Mouse (Mus musculus) heart, adult 2 months (tissue): ENCODE data around the gene Clip2. TPM values are rescaled to one million over a fixed set of nuclear protein-coding genes. Genes with fewer than 3 reads are reported as not detected.

Experiments
- DNase-seq, 2 experiments: peaks; one replicate each; pipeline ENCODE4 v3.0.0; 2021
- H3K27ac ChIP-seq: fragments of 200-600 bp; 2 replicates; pipeline ENCODE4 v1.8.1; 2022
- H3K27me3 ChIP-seq: fragments of 200-500 bp; 2 replicates; pipeline ENCODE4 v1.6.1; 2012; ENCODE audit warnings: mild to moderate bottlenecking, low read length, inconsistent platforms, mixed read lengths; ENCODE audit not compliant: control insufficient read depth, insufficient read depth
- H3K36me3 ChIP-seq: fragments of 200-500 bp; 2 replicates; pipeline ENCODE4 v1.6.1; 2012; ENCODE audit warnings: low read length, inconsistent platforms; ENCODE audit not compliant: control insufficient read depth, insufficient read depth
- H3K4me1 ChIP-seq: fragments of 200-500 bp; 2 replicates; pipeline ENCODE4 v1.6.1; 2011; ENCODE audit warnings: low read length; ENCODE audit not compliant: control insufficient read depth, insufficient read depth
- H3K4me3 ChIP-seq: fragments of 200-600 bp; 2 replicates; pipeline ENCODE4 v1.8.1; 2022
- H3K79me2 ChIP-seq: fragments of 200-500 bp; replicated peaks from 2 replicates; pipeline ENCODE4 v1.6.1; 2012; ENCODE audit warnings: mild to moderate bottlenecking, inconsistent platforms, low read length, moderate library complexity, mixed read lengths; ENCODE audit not compliant: control insufficient read depth, insufficient read depth
- H3K9ac ChIP-seq: fragments of 200-500 bp; 2 replicates; pipeline ENCODE4 v1.6.1; 2012; ENCODE audit warnings: low read depth, mild to moderate bottlenecking, control low read depth, inconsistent platforms, low read length, mixed read lengths
- CTCF ChIP-seq: fragments of 200-600 bp; IDR thresholded peaks from 2 replicates; pipeline ENCODE4 v1.8.1; 2022; ENCODE audit warnings: antibody characterized with exemption, mild to moderate bottlenecking, moderate library complexity
- EP300 ChIP-seq: fragments of 200-500 bp; IDR thresholded peaks from 2 replicates; pipeline ENCODE4 v1.6.1; 2011; ENCODE audit warnings: low read depth, low read length, control low read depth; ENCODE audit not compliant: insufficient read depth
- POLR2A ChIP-seq: fragments of 200-500 bp; IDR thresholded peaks from 2 replicates; pipeline ENCODE4 v1.6.1; 2011; ENCODE audit warnings: mild to moderate bottlenecking, low read depth, low read length, control low read depth; ENCODE audit not compliant: insufficient read depth
- WGBS: fragments of 180-500 bp; shearing (Covaris S2); methylation state at CpG from one replicate; pipeline ENCODE4 v1.1.7; 2018; 5-methylcytosine and 5-hydroxymethylcytosine counted together
- intact Hi-C: fragments of 180-260 bp; cut with DNase I; formaldehyde crosslinking; loops from one replicate; pipeline ENCODE4 v1.15.1; 2025
- polyA plus RNA-seq: library from polyadenylated mRNA; depleted of rRNA; stranded (reverse); fragments of >200 nt; gene quantifications from 2 replicates; pipeline ENCODE4 v1.2.3, GENCODE M21; 2012
- total RNA-seq, 2 experiments: library from RNA; stranded (reverse); gene quantifications; 2 replicates each; pipeline ENCODE4 v1.2.3; 2021

Clip2 gene
- total and polyA plus RNA-seq, 3 experiments, result 6.2 to 8.0 (median 7.0) TPM

DNA sequence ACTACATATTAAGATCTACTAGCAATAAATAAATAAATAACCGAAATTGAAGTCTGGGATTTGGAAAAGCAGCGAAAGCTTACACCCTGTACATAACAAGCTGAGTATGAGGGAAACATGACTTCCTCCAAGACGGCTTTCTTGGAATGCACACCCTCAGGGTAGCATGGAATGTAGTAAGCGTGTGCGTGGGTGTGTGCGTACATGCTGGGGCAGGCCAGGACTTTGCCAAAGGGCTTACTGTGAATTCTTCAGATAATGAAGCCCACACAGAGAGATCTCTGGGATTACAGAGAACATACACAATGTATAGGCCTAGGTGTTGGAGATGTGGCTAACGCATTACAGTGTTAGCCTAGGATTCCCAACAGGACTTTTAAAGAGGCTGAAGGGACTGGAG, 25.3 kb upstream of the Clip2 start:
- no peaks in the 10 kb centered on the region for H3K27me3 ChIP-seq
- no peak for DNase-seq
- no peaks in the 10 kb centered on the region for H3K36me3 ChIP-seq
- H3K79me2 ChIP-seq, result no peaks in the 10 kb centered on the region
- TF ChIP-seq EP300 (no peak), POLR2A (no peak), CTCF (no peak)
- H3K9ac ChIP-seq, result no peak overlapping the region
- peaks cover 4% of the 10 kb centered on the region for H3K4me1 ChIP-seq
- WGBS, result 80% methylated on average over 7 of the region's 7 CpGs
- no peak overlapping the region for H3K4me3 ChIP-seq
- no peak overlapping the region for H3K27ac ChIP-seq
- intact Hi-C loops, result no loop called here

DNA sequence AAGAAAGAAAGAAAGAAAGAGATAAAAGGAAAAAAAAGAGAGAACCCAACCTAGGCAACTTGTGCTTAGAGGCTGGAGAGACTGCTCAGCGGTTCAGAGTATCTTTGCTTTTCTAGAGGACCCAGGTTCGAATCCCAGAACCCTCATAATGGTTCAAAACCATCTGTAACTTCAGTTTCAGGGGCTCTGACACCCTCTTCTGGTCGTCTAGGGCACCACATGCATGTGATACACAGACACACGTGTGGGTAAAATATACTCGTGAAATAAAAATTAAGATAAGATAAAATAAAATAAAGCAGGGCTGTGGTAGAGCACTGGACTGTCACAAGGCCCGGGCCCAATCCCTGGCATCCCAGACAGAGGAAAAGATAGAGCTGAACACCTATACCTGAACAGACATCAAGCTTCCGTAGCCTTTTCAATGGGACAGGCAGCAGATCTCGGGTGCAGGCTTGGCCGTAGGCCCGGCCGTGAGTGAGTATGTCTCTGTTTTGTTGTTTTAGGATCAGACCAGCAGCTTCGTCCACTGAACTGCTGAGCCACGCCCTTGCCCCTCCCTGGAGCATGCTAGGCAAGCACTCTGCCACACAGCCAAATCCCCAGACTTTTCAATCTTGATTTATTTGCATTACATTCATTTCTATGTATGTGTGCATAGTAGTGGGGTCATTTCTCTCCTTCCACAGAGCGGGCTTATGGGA, 24.4 kb upstream of the Clip2 start:
- Histone ChIP-seq H3K27ac (no peak overlapping the region), H3K79me2 (no peaks in the 10 kb centered on the region), H3K4me3 (no peak overlapping the region), H3K4me1 (peaks cover 5% of the 10 kb centered on the region), H3K27me3 (no peaks in the 10 kb centered on the region), H3K9ac (no peak overlapping the region), H3K36me3 (no peaks in the 10 kb centered on the region)
- TF ChIP-seq EP300 (no peak), CTCF (peak; percentile 29)
- WGBS, result 72% methylated on average over 14 of the region's 14 CpGs
- no peak for DNase-seq
- intact Hi-C loops, result no loop called here

DNA sequence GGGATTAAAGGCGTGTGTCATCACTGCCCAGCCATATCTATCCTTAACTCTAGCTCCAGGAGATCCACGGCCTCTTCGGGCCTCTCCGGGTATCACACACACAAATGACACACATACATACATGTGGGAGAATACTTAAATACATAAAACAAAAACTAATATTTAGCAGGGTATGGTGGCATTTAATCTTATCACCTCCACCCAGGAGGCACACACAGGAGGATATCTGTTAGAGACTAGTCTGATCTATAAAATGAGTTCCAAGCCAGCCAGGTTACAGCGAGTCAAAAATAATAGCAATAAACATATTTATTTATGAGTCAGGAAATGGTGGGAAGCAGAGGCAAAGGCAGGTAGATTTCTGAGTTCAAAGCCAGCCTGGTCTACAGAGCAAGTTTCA, 23.6 kb upstream of the Clip2 start:
- no peaks in the 10 kb centered on the region for H3K79me2 ChIP-seq
- no peak for DNase-seq
- peaks cover 7% of the 10 kb centered on the region for H3K4me1 ChIP-seq
- H3K4me3 ChIP-seq, result no peak overlapping the region
- H3K27ac ChIP-seq, result no peak overlapping the region
- intact Hi-C loops, result no loop called here
- H3K27me3 ChIP-seq, result no peaks in the 10 kb centered on the region
- 94% methylated on average over 5 of the region's 5 CpGs for WGBS
- TF ChIP-seq CTCF, result no peak
- no peak for TF ChIP-seq POLR2A
- no peak for TF ChIP-seq EP300
- H3K36me3 ChIP-seq, result no peaks in the 10 kb centered on the region
- no peak overlapping the region for H3K9ac ChIP-seq

DNA sequence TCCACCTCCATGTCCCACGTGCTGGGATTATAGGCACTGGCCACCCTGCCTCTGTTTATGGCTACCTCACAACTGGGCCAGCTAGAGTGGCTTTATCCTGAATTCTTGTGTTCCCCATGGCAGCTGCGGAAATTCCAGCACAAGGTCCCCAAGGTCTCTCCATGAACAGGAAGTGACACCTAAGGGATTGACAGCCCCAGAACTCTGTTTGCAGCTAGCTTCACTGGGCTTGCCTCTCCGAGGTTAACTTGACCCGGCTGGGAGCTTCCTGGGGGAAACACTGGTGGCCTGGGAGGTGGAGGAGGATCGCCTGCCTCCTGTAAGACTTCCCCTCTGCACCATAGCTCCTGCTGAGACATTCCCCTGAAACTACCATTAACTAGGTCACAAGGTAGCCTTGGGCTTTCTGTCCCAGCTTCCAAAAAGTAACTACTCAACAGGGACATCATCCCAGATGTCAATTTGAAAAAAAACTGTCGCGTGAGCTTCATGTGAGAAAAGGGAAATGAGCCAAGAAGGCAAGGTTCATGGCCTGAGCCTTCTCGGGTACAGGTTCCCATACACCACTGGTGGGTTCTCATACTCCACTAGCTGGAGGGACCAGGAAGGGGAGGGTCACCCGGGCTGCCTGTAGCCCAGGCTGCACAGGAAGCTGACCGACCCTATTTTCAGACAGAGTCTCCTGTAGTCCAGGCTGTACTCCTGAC, 20.4 kb upstream of the Clip2 start:
- intact Hi-C loops, result no loop called here
- WGBS, result 21% methylated on average over 10 of the region's 10 CpGs
- H3K4me1 ChIP-seq, result peaks cover 15% of the 10 kb centered on the region

DNA sequence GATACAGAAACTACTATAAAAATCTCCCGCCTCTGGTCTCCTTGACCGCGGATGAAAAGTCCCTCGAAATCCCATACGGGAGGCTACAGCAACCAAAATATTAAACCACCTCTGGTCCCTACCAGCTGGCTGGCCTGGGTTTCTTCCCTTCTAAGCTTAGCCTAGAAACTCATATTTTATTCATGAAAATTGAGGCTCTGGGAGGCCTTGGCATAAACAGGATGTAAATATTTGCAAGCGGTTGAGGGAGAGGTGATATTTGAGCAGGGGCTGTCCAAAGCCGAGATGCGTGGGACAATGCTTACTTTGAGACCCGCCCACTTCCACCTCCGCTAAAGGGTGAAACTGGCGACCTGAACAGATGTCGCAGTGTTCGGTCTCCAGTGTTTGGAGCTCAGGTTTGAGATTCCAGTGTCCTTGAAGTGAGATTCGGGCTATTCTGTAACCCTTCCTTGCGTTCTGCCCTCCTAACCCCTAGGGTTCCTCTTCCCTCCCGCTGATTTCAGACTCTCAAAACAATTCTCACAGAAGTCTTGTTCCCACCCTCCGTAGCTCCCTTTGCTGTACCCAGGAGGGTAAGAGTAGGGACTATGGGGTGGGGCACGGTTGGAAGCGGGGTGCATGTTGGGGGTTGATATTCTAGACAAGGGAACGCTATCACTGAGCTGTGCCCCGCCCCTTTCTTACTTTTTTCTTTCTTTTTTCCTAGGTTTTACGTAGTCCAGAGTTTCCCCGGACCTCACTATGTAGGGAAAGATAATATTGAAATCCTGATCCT, 19.7 kb upstream of the Clip2 start:
- Histone ChIP-seq H3K79me2 (no peaks in the 10 kb centered on the region), H3K27me3 (no peaks in the 10 kb centered on the region), H3K27ac (peak overlapping the region; percentile 93), H3K36me3 (no peaks in the 10 kb centered on the region), H3K9ac (peak overlapping the region; percentile 67), H3K4me3 (peak overlapping the region; percentile 61), H3K4me1 (peaks cover 15% of the 10 kb centered on the region)
- intact Hi-C loops, result loop anchor here (1.0 kb wide), 1 partner anchor 20 kb away; the partner anchor contains the start of gene Clip2
- peak; percentile 82 for TF ChIP-seq POLR2A
- TF ChIP-seq EP300, result no peak
- peak; percentile 64 to 70 for DNase-seq
- under 1% methylated on average over 23 of the region's 23 CpGs for WGBS

More for the DNA sequence above, 20.4 kb upstream of the Clip2 start:
- Histone ChIP-seq H3K27ac (peak overlapping the region; percentile 93), H3K4me3 (peak overlapping the region; percentile 61), H3K36me3 (no peaks in the 10 kb centered on the region), H3K27me3 (no peaks in the 10 kb centered on the region), H3K9ac (peak overlapping the region; percentile 14; the same call in 1 of the 2 replicates), H3K79me2 (no peaks in the 10 kb centered on the region)
- peak; percentile 33 to 40 for DNase-seq
- TF ChIP-seq CTCF (no peak), EP300 (no peak), POLR2A (no peak)
